In the genomic region with DNA sequence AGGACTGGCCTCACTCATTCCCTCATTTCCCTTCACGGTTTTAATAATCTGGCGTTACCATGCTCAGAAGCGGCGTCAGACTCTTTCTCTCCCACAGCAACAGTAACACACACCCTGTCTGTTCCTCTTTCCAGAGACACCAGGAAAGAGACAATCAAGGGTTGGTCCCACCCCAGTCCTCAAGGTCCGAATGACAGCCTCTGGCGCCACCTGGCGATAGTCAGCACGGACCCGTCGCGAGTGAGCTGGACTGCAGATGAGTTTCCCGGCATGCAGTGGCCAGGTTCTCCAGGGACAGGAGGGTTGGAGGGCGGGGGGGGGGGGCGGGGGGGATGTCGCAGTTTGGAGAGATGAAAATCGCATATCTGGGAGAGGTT, we compare ENCODE assay signal across 8 mouse cellular contexts. TPM values are rescaled to one million over a fixed set of nuclear protein-coding genes. Genes with fewer than 3 reads are reported as not detected.
DNase-seq lines count a peak whose midpoint lies in the region; ATAC-seq and TF ChIP-seq lines count a peak whose summit lies in the region.

No protein-coding gene starts in this region.

- DNase-seq in CD4-positive, CD25-positive, alpha-beta regulatory T cell, adult 2 months (ENCODE audit: low read depth, low spot score) = peak; percentile 88
- peak; percentile 84 for DNase-seq in c-Kit-positive CD71-negative TER-119-negative erythroid progenitor cells, embryonic 14.5 days (ENCODE audit: low read depth)
- peak; percentile 94 for DNase-seq in forebrain, embryonic 11.5 days (ENCODE audit: low spot score)
- peak; percentile 94 to 95 for DNase-seq in kidney, postnatal 4 days
- peak; percentile 86 for DNase-seq in lung, adult 2 months
- peak; percentile 67 for DNase-seq in testis, postnatal 14 days (ENCODE audit: low spot score)

- WGBS in forebrain, embryonic 11.5 days = under 1% methylated on average over 16 of the region's 16 CpGs
- WGBS in heart, embryonic 16.5 days = 2% methylated on average over 15 of the region's 16 CpGs
- 1% methylated on average over 16 of the region's 16 CpGs for WGBS in lung, adult 2 months

- no peaks in the 10 kb centered on the region for H3K36me3 ChIP-seq in forebrain, embryonic 11.5 days (ENCODE audit: control insufficient read depth, insufficient read depth, low read length)
- no peaks in the 10 kb centered on the region for H3K36me3 ChIP-seq in heart, embryonic 16.5 days (ENCODE audit: control insufficient read depth, insufficient read depth)

- peaks cover 35% of the 10 kb centered on the region for H3K27me3 ChIP-seq in forebrain, embryonic 11.5 days (ENCODE audit: control insufficient read depth, insufficient read depth, low read length)
- peaks cover 27% of the 10 kb centered on the region for H3K27me3 ChIP-seq in heart, embryonic 16.5 days (ENCODE audit: control insufficient read depth, insufficient read depth, low read length)

- ATAC-seq in forebrain, embryonic 11.5 days (replicated peaks; ENCODE audit: low FRiP score) = peak; percentile 65
- ATAC-seq in heart, embryonic 16.5 days (replicated peaks; ENCODE audit: extremely low read depth, insufficient read depth, low FRiP score) = peak; percentile 61
- ATAC-seq in neutrophil, adult 5-6 weeks (ENCODE audit: extremely low read depth, insufficient number of reproducible peaks, low FRiP score, poor library complexity, severe bottlenecking) = peak; percentile 83

- TF ChIP-seq POLR2A in lung, adult 2 months (IDR thresholded peaks at IDR 0.05; ENCODE audit: borderline replicate concordance, extremely low read depth, low read depth, low read length) = no peak

- peak overlapping the region; percentile 88 for H3K4me2 ChIP-seq in forebrain, embryonic 11.5 days (ENCODE audit: low read depth, low read length, severe bottlenecking)
- peak overlapping the region; percentile 80 for H3K4me2 ChIP-seq in heart, embryonic 16.5 days (ENCODE audit: low read depth, low read length)

- peak overlapping the region; percentile 52; the same call in 1 of the 2 replicates for H3K9ac ChIP-seq in forebrain, embryonic 11.5 days (ENCODE audit: low read length)
- no peak overlapping the region for H3K9ac ChIP-seq in heart, embryonic 16.5 days (ENCODE audit: low read length)

- peak overlapping the region; percentile 41 for H3K4me3 ChIP-seq in forebrain, embryonic 11.5 days (ENCODE audit: low read depth, low read length)
- H3K4me3 ChIP-seq in heart, embryonic 16.5 days (ENCODE audit: low read length) = peak overlapping the region; percentile 55
- H3K4me3 ChIP-seq in lung, adult 2 months (replicated peaks; ENCODE audit: extremely low read depth, low read depth, low read length) = no peak overlapping the region

- TF ChIP-seq CTCF in lung, adult 2 months (IDR thresholded peaks at IDR 0.05; ENCODE audit: insufficient read depth, low read length) = peak; percentile 89

- no peak overlapping the region for H3K27ac ChIP-seq in forebrain, embryonic 11.5 days (ENCODE audit: low read depth, low read length)
- no peak overlapping the region for H3K27ac ChIP-seq in heart, embryonic 16.5 days (ENCODE audit: low read length)

- H3K9me3 ChIP-seq in forebrain, embryonic 11.5 days (ENCODE audit: control insufficient read depth, low read length) = no peaks in the 10 kb centered on the region
- no peaks in the 10 kb centered on the region for H3K9me3 ChIP-seq in heart, embryonic 16.5 days (replicated peaks; ENCODE audit: control insufficient read depth, low read length)

- peaks cover 13% of the 10 kb centered on the region for H3K4me1 ChIP-seq in forebrain, embryonic 11.5 days (replicated peaks; ENCODE audit: control insufficient read depth, insufficient read depth, low read length)
- peaks cover 24% of the 10 kb centered on the region for H3K4me1 ChIP-seq in heart, embryonic 16.5 days (ENCODE audit: control insufficient read depth, insufficient read depth, low read length)
- H3K4me1 ChIP-seq in lung, adult 2 months (ENCODE audit: control insufficient read depth, insufficient read depth, low read length) = peaks cover 8% of the 10 kb centered on the region

RNA-seq across cellular contexts. Expression of a gene that starts 0.7 kb away (rescaled TPM):
- polyA plus RNA-seq in forebrain, embryonic 11.5 days (2014; fragmentation: Nextera tagmentation; extraction: Ambion mirVana) = 3.0 and 3.7 TPM in 2 replicates
- 10.6 and 16.7 TPM in 2 replicates for polyA plus RNA-seq in heart, embryonic 16.5 days (2015; fragmentation: Nextera tagmentation; extraction: Ambion mirVana)
- 2.0 and 3.3 TPM in 2 replicates for polyA plus RNA-seq in lung, adult 2 months (2012; rRNA removed)
- 0.25 and 0.47 TPM in 2 replicates for total RNA-seq in neutrophil, adult 5-6 weeks (2017)

RNA-seq across cellular contexts. Expression of a gene that starts 7.8 kb away (rescaled TPM):
- 6.8 and 8.0 TPM in 2 replicates for polyA plus RNA-seq in forebrain, embryonic 11.5 days (2014; fragmentation: Nextera tagmentation; extraction: Ambion mirVana)
- 8.5 TPM in 2 replicates for polyA plus RNA-seq in heart, embryonic 16.5 days (2015; fragmentation: Nextera tagmentation; extraction: Ambion mirVana)
- 7.0 and 7.1 TPM in 2 replicates for polyA plus RNA-seq in lung, adult 2 months (2012; rRNA removed)
- total RNA-seq in neutrophil, adult 5-6 weeks (2017) = 3.8 and 4.2 TPM in 2 replicates

RNA-seq across cellular contexts. Expression of a gene that starts 20.8 kb away (rescaled TPM):
- polyA plus RNA-seq in forebrain, embryonic 11.5 days (2014; fragmentation: Nextera tagmentation; extraction: Ambion mirVana) = 190 TPM in 2 replicates
- 94.5 and 97.0 TPM in 2 replicates for polyA plus RNA-seq in heart, embryonic 16.5 days (2015; fragmentation: Nextera tagmentation; extraction: Ambion mirVana)
- polyA plus RNA-seq in lung, adult 2 months (2012; rRNA removed) = 107 and 136 TPM in 2 replicates
- total RNA-seq in neutrophil, adult 5-6 weeks (2017) = 326 and 333 TPM in 2 replicates

RNA-seq across cellular contexts. Expression of a gene that starts 27.6 kb away (rescaled TPM):
- polyA plus RNA-seq in forebrain, embryonic 11.5 days (2014; fragmentation: Nextera tagmentation; extraction: Ambion mirVana) = 50.1 and 56.7 TPM in 2 replicates
- polyA plus RNA-seq in heart, embryonic 16.5 days (2015; fragmentation: Nextera tagmentation; extraction: Ambion mirVana) = 43.1 and 49.7 TPM in 2 replicates
- 52.6 and 55.2 TPM in 2 replicates for polyA plus RNA-seq in lung, adult 2 months (2012; rRNA removed)
- 5.5 and 7.1 TPM in 2 replicates for total RNA-seq in neutrophil, adult 5-6 weeks (2017)

RNA-seq across cellular contexts. Expression of a gene that starts 46.8 kb away (rescaled TPM):
- 9.9 and 10.5 TPM in 2 replicates for polyA plus RNA-seq in forebrain, embryonic 11.5 days (2014; fragmentation: Nextera tagmentation; extraction: Ambion mirVana)
- 7.7 and 8.5 TPM in 2 replicates for polyA plus RNA-seq in heart, embryonic 16.5 days (2015; fragmentation: Nextera tagmentation; extraction: Ambion mirVana)
- polyA plus RNA-seq in lung, adult 2 months (2012; rRNA removed) = 22.5 and 24.1 TPM in 2 replicates
- 38.5 and 44.8 TPM in 2 replicates for total RNA-seq in neutrophil, adult 5-6 weeks (2017)
